In genomic region chr11:4434461-4434860, GRCm38 (mm10) we compare ENCODE assay signal across 22 mouse cellular contexts. TPM values are rescaled to one million over a fixed set of nuclear protein-coding genes. Genes with fewer than 3 reads are reported as not detected.
"Had no signal": no experiment of that assay in that cellular context is flagged by ENCODE, and none has a peak within 500 bp of the region (broad histone marks: within the 10 kb centered on the region; RNA-seq: fewer than 3 reads in every experiment).

No protein-coding gene starts in this region.

- ATAC-seq: midbrain, embryonic 15.5 days had no signal

- H3K27me3 ChIP-seq: liver, embryonic 15.5 days; lung, embryonic 15.5 days; midbrain, embryonic 12.5 days; midbrain, embryonic 15.5 days; neural tube, embryonic 12.5 days; neural tube, embryonic 15.5 days had no signal

- H3K4me2 ChIP-seq: liver, embryonic 11.5 days; liver, embryonic 15.5 days; lung, embryonic 15.5 days; midbrain, embryonic 12.5 days; midbrain, embryonic 15.5 days; neural tube, embryonic 12.5 days; neural tube, embryonic 15.5 days had no signal

- H3K4me3 ChIP-seq: layer of hippocampus, adult 2 months; liver, embryonic 15.5 days; lung, embryonic 15.5 days; midbrain, embryonic 12.5 days; midbrain, embryonic 15.5 days; neural tube, embryonic 12.5 days; neural tube, embryonic 15.5 days had no signal

- H3K27ac ChIP-seq: kidney, postnatal 0 days; liver, embryonic 15.5 days; lung, embryonic 15.5 days; midbrain, embryonic 12.5 days; midbrain, embryonic 15.5 days; neural tube, embryonic 12.5 days; neural tube, embryonic 15.5 days had no signal

- H3K36me3 ChIP-seq: liver, embryonic 15.5 days; lung, embryonic 15.5 days; midbrain, embryonic 12.5 days; midbrain, embryonic 15.5 days; neural tube, embryonic 12.5 days; neural tube, embryonic 15.5 days had no signal

- H3K4me1 ChIP-seq: lung, embryonic 15.5 days; midbrain, embryonic 12.5 days; midbrain, embryonic 15.5 days; neural tube, embryonic 12.5 days; neural tube, embryonic 15.5 days had no signal

- H3K9ac ChIP-seq: liver, embryonic 15.5 days; lung, embryonic 15.5 days; midbrain, embryonic 12.5 days; midbrain, embryonic 15.5 days; neural tube, embryonic 12.5 days; neural tube, embryonic 15.5 days had no signal

- H3K9me3 ChIP-seq: liver, embryonic 15.5 days; lung, embryonic 15.5 days; midbrain, embryonic 12.5 days; midbrain, embryonic 15.5 days; neural tube, embryonic 12.5 days; neural tube, embryonic 15.5 days had no signal

- DNase-seq: kidney, adult 18-20 months; kidney, adult 9 months; kidney, postnatal 25 days; layer of hippocampus, adult 9-11 months; lung, adult 18-20 months; lung, postnatal 10 days; lung, postnatal 36 days; thymus, adult 18-20 months; thymus, postnatal 36 days had no signal

RNA-seq across cellular contexts. Expression of gene Hormad2, which starts 6.4 kb away (rescaled TPM):
- total RNA-seq: layer of hippocampus, adult 2 months; left cerebral cortex, adult 18-20 months; left cerebral cortex, postnatal 10 days; left cerebral cortex, postnatal 36 days had no signal
- polyA plus RNA-seq: midbrain, embryonic 12.5 days; midbrain, embryonic 15.5 days; neural tube, embryonic 12.5 days; neural tube, embryonic 15.5 days; small intestine, adult 2 months had no signal
